Mouse (Mus musculus): ENCODE measurements around the gene Arhgap15. TPM values are rescaled to one million over a fixed set of nuclear protein-coding genes. Genes with fewer than 3 reads are reported as not detected.

The Arhgap15 gene
- total RNA-seq, 2 experiments from 2014 or later, result 9.7 to 39.8 TPM

GRCm38 (mm10) chr2:44146124-44146981, 397.7 kb downstream of the Arhgap15 start:
- ATAC-seq (replicated peaks; ENCODE audit: low FRiP score, poor library complexity, severe bottlenecking), result no peak

GRCm38 (mm10) chr2:44147486-44147885, 398.9 kb downstream of the Arhgap15 start:
- no peak for ATAC-seq (replicated peaks; ENCODE audit: low FRiP score, poor library complexity, severe bottlenecking)

- no peak for ATAC-seq (replicated peaks; ENCODE audit: low FRiP score, poor library complexity, severe bottlenecking)
Observed at GRCm38 (mm10) chr2:44147971-44148370, 399.3 kb downstream of the Arhgap15 start.

GRCm38 (mm10) chr2:44148550-44149100, 400.0 kb downstream of the Arhgap15 start:
- no peak for ATAC-seq (replicated peaks; ENCODE audit: low FRiP score, poor library complexity, severe bottlenecking)

- no peak for ATAC-seq (replicated peaks; ENCODE audit: low FRiP score, poor library complexity, severe bottlenecking)
Observed at GRCm38 (mm10) chr2:44152301-44152700, 403.7 kb downstream of the Arhgap15 start.

- no peak for ATAC-seq (replicated peaks; ENCODE audit: low FRiP score, poor library complexity, severe bottlenecking)
Observed at GRCm38 (mm10) chr2:44160358-44160757, 411.7 kb downstream of the Arhgap15 start.

- no peak for ATAC-seq (replicated peaks; ENCODE audit: low FRiP score, poor library complexity, severe bottlenecking)
Observed at GRCm38 (mm10) chr2:44165789-44166188, 417.2 kb downstream of the Arhgap15 start.

GRCm38 (mm10) chr2:44166716-44167115, 418.1 kb downstream of the Arhgap15 start:
- no peak for ATAC-seq (replicated peaks; ENCODE audit: low FRiP score, poor library complexity, severe bottlenecking)

- ATAC-seq (replicated peaks; ENCODE audit: low FRiP score, poor library complexity, severe bottlenecking), result no peak
Observed at GRCm38 (mm10) chr2:44184476-44184875, 435.9 kb downstream of the Arhgap15 start.

GRCm38 (mm10) chr2:44190749-44191148, 442.1 kb downstream of the Arhgap15 start:
- ATAC-seq (replicated peaks; ENCODE audit: low FRiP score, poor library complexity, severe bottlenecking), result no peak

GRCm38 (mm10) chr2:44192058-44192457, 443.4 kb downstream of the Arhgap15 start:
- ATAC-seq (replicated peaks; ENCODE audit: low FRiP score, poor library complexity, severe bottlenecking), result no peak

GRCm38 (mm10) chr2:44215506-44215905, 466.9 kb downstream of the Arhgap15 start:
- no peak for ATAC-seq (replicated peaks; ENCODE audit: low FRiP score, poor library complexity, severe bottlenecking)

- ATAC-seq (replicated peaks; ENCODE audit: low FRiP score, poor library complexity, severe bottlenecking), result no peak
Observed at GRCm38 (mm10) chr2:44217811-44218210, 469.2 kb downstream of the Arhgap15 start.

- no peak for ATAC-seq (replicated peaks; ENCODE audit: low FRiP score, poor library complexity, severe bottlenecking)
Observed at GRCm38 (mm10) chr2:44218317-44218716, 469.7 kb downstream of the Arhgap15 start.

- ATAC-seq (replicated peaks; ENCODE audit: low FRiP score, poor library complexity, severe bottlenecking), result no peak
Observed at GRCm38 (mm10) chr2:44221686-44222085, 473.1 kb downstream of the Arhgap15 start.

- ATAC-seq (replicated peaks; ENCODE audit: low FRiP score, poor library complexity, severe bottlenecking), result no peak
Observed at GRCm38 (mm10) chr2:44222176-44222753, 473.6 kb downstream of the Arhgap15 start.

- ATAC-seq (replicated peaks; ENCODE audit: low FRiP score, poor library complexity, severe bottlenecking), result no peak
Observed at GRCm38 (mm10) chr2:44234856-44235255, 486.2 kb downstream of the Arhgap15 start.

- no peak for ATAC-seq (replicated peaks; ENCODE audit: low FRiP score, poor library complexity, severe bottlenecking)
Observed at GRCm38 (mm10) chr2:44241657-44242454, 493.2 kb downstream of the Arhgap15 start.

- ATAC-seq (replicated peaks; ENCODE audit: low FRiP score, poor library complexity, severe bottlenecking), result no peak
Observed at GRCm38 (mm10) chr2:44242628-44243255, 494.1 kb downstream of the Arhgap15 start.

- no peak for ATAC-seq (replicated peaks; ENCODE audit: low FRiP score, poor library complexity, severe bottlenecking)
Observed at GRCm38 (mm10) chr2:44255343-44255742, 506.7 kb downstream of the Arhgap15 start.
